Mouse (Mus musculus) spleen, embryonic (tissue): ENCODE results near the gene Tspan6.

Experiments used
- CTCF ChIA-PET: fragments of 350-600 bp; sonication (Branson Sonifier 250); formaldehyde crosslinking; loops from one replicate; lab custom pipeline; 2022; lab: Charles Lee

Tspan6 gene

DNA sequence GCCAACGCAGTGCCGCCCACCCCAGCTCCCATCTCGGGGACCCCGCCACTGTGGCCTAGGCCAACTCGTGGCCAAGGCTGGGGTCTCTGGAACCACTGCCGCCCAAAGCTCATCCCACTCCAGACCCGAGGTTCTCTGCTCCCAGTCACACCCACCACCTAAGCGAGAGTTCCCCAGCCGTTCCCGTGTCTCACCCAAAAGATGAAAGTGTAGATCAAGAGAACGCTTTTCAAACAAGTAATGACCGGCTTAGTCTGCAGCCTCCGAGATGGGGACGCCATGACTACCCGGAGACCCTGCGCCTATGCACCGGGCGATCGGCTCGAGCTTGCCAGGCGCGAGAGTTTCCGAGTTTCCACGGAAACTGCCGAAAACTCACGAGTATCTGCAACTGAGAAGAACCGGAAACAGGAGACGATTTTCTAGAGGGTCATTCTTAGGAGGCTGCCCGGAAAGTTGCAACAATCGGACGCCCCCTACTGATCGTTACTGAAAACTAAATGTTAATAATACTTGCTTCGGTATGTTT is at the start of gene Tspan6:
Gene Tspan6, minus strand, starts transcription at position 416 of the 529 bp plus-strand sequence.
- CTCF ChIA-PET = no interaction called here

DNA sequence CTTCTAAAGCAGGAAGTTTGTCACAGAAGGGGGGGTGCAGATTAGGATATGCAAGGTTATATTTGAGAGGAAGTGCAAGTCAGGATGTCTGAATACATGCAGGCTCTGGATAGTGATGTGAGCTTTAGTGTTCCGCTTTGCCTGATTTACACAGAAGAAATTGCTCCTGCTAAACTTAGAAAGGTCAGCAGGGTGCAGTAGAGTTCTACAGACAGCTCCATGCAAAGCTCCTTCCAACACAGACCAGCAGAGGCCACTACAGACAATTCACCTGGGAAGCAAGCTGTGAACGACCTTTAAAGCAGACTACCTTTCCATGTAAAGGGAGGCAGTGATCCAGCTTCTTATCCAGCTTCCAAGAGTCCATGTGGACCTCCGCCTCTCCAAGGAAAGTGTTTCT is 49.2 kb upstream of the Tspan6 start:
- CTCF ChIA-PET = no interaction called here

- CTCF ChIA-PET = no interaction called here
Measured at GRCm38 (mm10) chrX:133939561-133939960, 41.3 kb upstream of the Tspan6 start.

DNA sequence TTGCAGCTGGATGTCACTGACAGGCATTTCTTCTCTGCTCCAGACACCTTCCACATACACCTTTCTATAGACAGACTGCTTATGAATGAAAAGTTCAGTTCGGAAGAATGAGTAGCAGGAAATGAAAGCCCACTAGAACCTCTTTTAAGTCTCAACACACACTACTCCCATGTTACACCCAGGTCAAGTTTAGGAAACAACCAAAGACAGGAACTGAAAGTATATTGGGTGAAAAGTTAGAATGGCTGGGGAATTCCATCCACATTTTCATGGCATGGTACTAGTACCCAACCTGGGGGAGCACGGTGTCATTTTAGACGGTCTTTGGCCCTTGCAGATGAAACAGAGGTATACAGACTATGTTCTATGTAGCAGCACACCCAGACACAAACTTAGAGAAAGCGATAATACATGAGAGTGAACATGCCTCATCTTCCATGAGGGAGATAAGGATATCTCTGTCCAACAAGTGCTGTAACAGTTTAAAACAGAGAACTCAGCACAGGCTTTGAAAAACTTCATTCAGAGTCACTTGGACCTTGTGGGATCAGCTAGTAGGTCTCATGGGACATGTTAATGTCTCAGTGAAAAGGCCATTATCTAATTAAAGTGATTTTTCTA is 38.5 kb upstream of the Tspan6 start:
- CTCF ChIA-PET = no interaction called here

DNA sequence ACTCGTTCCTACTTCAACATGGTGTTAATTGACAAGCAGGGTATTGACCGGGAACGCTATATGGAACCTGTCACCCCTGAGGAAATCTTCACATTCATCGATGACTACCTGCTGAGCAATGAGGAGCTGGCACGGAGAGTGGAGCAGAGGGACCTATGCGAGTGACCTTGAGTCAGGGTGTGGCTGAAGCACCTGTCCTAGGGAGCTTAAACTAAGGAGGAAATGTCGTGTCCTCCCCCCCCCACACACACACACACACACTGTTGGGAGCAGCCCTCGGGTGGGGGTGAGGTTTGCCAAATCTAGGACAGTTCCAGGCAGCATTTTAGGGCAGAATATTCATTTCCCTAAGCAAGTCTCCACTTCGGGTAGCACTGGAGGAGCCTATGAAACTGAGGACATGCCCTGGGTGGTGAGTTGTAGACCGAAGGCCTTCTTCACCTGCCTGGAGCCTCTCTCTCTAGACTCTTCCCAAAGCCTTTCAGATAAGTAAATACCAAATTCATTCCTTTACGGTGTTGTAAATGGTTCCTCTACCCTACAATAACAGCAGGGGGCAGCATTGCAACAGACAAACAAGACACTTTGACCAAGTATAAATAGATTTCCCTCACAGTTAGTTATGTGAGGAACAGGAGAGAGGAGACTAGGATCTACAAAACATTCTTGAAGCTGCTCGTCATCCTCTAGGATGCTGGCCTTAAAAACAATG is 33.2 kb upstream of the Tspan6 start:
- CTCF ChIA-PET = no interaction called here

DNA sequence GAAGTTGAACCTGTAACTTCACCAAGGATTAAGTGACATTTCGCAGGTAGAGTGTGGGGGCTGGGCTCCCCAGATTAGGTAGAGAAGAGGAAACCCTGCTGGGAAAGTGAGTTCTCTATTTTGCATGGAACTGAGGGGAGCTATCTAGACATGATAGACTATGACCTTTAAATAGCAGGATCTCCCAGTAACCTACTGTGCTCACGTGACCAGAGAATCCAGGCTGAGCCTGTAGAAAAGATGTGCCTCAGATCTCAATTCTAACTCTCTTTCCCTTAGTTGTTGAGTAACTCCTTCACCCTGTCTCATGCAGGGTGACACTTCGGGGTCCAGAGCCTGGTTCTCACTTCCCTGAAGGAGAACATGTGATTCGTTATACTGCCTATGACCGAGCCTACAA is 28.5 kb upstream of the Tspan6 start:
- CTCF ChIA-PET = no interaction called here

GRCm38 (mm10) chrX:133921187-133921586 is 23.0 kb upstream of the Tspan6 start:
- CTCF ChIA-PET = no interaction called here

DNA sequence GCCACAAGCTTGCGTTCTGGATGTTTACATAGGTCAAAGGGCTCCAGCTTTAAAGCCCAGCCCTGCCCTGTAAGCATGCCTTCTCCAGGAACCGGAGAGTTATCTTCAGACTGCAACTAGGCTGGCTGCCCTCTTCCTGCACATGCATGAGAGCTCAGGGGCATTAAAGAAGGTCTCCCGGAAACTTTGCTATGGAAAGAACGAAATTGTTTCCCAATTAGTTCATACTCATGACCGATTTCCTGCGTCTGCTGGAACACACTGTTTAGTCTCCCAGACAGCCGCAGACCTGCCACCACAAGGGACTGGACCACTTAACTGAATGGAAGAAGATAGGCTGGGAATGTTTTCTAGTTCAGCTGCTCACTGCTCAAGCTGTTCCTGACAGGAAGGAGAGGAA is 16.0 kb upstream of the Tspan6 start:
- CTCF ChIA-PET = no interaction called here

- CTCF ChIA-PET = no interaction called here
Measured at GRCm38 (mm10) chrX:133913006-133913405, 14.8 kb upstream of the Tspan6 start.

GRCm38 (mm10) chrX:133911397-133912103 is 13.3 kb upstream of the Tspan6 start:
- CTCF ChIA-PET = no interaction called here

DNA sequence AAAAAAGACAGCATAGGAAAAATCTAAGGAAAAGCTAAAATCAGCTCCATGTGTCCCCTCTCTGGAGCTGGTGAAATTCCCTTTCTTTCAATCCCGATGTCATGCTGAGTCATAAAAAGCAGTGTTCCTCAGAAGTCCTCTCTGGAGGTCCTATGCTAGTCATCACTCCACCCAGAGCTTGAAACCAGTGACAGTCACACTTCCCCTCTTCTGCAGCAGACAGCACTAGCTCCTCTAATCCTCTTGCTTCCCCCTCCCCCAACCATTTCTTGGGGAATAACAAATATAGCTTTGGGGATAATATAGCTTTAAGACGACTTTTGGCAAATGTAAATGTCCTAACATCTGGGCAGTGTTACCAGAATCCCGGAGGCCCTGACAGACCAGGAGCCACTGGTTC is 10.0 kb upstream of the Tspan6 start, which contains the start of gene Srpx2:
Gene Srpx2, plus strand, starts transcription at position 166 of the 400 bp plus-strand sequence.
- CTCF ChIA-PET = no interaction called here

GRCm38 (mm10) chrX:133888111-133888510 is 10.1 kb downstream of the Tspan6 start:
- CTCF ChIA-PET = no interaction called here

DNA sequence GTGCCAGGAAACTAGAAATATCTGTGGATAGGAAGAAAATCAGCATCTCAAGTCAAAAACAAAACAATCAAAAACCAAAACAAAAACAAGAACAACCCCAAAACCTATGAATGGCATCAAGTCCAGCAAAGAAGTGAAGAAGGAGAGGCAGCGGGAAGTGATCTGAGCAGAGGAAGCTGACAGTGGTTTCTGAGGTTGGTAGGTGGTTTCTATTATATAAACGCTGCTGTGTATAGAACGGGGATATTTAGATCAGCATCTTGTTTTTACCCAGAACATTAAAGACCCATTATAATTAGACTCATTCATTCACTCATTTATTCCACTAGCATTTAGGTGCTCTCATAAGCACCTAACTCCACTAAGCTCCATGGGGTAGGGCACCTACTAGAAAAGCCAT is 10.9 kb downstream of the Tspan6 start:
- CTCF ChIA-PET = no interaction called here

- CTCF ChIA-PET = no interaction called here
Measured at GRCm38 (mm10) chrX:133869743-133870142, 28.5 kb downstream of the Tspan6 start.

DNA sequence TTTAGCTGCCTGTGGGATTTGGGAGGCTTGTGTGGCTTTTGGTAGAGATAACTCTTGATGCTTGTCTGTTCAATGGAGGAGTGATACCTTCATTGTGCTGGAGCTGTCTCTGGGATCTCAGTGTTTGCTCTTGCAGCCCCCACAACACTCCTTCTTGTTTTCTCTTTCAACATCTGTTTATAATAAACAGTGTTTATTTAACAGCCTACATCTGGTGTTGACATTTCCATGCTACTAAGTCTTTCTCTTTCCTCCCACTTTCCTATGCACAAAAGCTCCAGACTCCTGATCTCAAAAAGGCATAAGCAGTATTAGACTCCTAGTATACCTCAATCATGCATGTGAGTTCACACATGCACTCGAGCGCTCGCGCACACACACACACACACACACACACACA is 44.6 kb downstream of the Tspan6 start:
- CTCF ChIA-PET = no interaction called here

- CTCF ChIA-PET = no interaction called here
Measured at GRCm38 (mm10) chrX:133850680-133851079, 47.5 kb downstream of the Tspan6 start, which contains the start of gene Tnmd. TSS of gene Tnmd (plus strand) at chrX:133850980.
